Mouse (Mus musculus): ENCODE data around the gene Tpsb2. TPM values are rescaled to one million over a fixed set of nuclear protein-coding genes. Genes with fewer than 3 reads are reported as not detected.

Gene Tpsb2
- total RNA-seq (2021), result not detected
- long read RNA-seq, experiment 1, result 0 reads
- long read RNA-seq, experiment 2, result 0 reads

DNA sequence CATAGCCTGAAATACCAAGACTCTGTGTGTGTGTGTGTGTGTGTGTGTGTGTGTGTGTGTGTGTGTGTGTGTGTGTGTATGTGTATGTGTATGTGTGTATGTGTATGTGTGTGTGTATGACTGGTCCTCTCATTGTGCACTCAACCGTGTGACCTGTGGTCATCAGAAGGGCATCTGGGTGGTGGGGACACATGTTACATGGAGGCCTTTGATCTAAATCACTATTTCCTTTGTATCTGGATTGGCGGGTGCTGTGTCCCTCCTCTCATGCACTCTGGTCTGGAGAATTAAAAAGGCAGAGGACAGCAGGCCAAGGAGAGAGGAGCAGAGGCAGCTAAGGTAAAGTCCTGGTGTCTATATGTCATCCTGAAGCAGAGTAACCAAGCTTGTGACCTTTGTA lies at the start of gene Tpsb2:
Gene Tpsb2, plus strand, starts transcription at position 301 of the 400 bp plus-strand sequence.
- DNase-seq (ENCODE audit: extremely low spot score in 1 of 2, low spot score in 2 of 2), result no peak
- H3K4me3 ChIP-seq, result no peak within 1 kb of the TSS
- TF ChIP-seq CTCF (IDR thresholded peaks at IDR 0.05), result no peak
- intact Hi-C loops (cut with DNase I), result no loop called here
- H3K27ac ChIP-seq, result no peak within 1 kb of the TSS

DNA sequence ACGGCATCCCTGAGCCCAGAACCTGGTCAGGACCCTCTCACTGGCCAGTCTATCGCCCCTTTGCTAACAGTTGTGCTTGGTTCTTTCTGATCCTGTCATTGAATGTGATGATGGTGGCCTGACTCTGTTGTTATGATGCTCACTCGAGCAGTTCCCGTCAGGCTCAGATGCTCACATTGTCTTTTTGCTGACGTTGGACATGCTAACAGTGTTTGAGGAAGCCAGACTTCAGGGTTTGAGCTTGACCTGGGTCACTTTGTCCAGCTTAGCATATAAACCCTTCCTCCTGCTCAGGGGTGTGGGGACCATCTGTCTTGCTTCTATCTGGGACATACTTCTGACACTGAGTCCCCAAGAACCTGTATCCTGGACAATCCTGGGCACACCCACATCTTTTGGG lies 47.8 kb upstream of the Tpsb2 start, which contains the start of gene Prss29:
Gene Prss29, plus strand, starts transcription at position 301 of the 400 bp plus-strand sequence.
- TF ChIP-seq CTCF (IDR thresholded peaks at IDR 0.05), result no peak
- no peak within 1 kb of the TSS for H3K27ac ChIP-seq
- no peak for DNase-seq (ENCODE audit: extremely low spot score in 1 of 2, low spot score in 2 of 2)
- no peak within 1 kb of the TSS for H3K4me3 ChIP-seq
- intact Hi-C loops (cut with DNase I), result loop anchor here (10.0 kb wide), 1 partner anchor 366 kb away; no protein-coding TSS in a partner anchor

DNA sequence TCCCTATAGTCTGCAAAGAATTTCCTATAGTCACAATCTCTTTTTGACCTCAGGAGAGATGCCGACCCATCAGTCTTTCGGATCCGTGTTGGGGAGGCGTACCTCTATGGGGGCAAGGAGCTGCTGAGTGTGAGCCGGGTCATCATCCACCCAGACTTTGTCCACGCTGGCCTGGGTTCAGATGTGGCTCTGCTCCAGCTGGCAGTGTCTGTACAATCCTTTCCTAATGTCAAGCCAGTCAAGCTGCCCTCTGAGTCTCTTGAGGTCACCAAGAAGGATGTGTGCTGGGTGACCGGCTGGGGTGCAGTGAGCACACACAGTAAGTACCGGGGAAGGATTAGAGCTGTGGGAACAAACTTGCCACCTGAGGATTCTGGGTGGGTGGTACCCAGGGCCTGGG lies 45.3 kb upstream of the Tpsb2 start:
- no peak for DNase-seq (ENCODE audit: extremely low spot score in 1 of 2, low spot score in 2 of 2)
- H3K4me3 ChIP-seq, result no peak overlapping the region
- no peak for TF ChIP-seq CTCF (IDR thresholded peaks at IDR 0.05)
- H3K27ac ChIP-seq, result no peak overlapping the region
- intact Hi-C loops (cut with DNase I), result no loop called here

GRCm38 (mm10) chr17:25322930-25323329 lies 43.2 kb upstream of the Tpsb2 start:
- no peak overlapping the region for H3K27ac ChIP-seq
- no peak for TF ChIP-seq CTCF (IDR thresholded peaks at IDR 0.05)
- H3K4me3 ChIP-seq, result no peak overlapping the region
- no peak for DNase-seq (ENCODE audit: extremely low spot score in 1 of 2, low spot score in 2 of 2)
- intact Hi-C loops (cut with DNase I), result no loop called here

DNA sequence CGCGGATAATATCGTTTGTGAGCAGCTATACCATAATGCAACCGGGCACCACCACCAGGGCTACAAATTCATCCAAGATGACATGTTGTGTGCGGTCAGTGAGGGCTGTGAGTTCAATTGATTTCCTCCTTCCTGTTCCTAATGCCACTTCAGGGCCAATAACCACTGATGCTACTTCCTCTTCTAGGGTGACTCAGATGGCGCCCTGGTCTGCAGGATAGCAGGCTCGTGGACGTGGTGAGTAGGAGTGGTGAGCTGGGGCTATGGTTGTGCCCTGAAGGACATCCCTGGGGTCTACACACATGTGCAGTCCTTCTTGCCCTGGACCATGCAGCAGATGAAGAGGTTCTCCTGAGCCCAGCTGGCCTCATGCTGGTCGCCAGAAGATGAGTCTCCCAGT lies 33.8 kb upstream of the Tpsb2 start:
- Histone ChIP-seq H3K27ac (no peak overlapping the region), H3K4me3 (no peak overlapping the region)
- intact Hi-C loops (cut with DNase I), result no loop called here
- TF ChIP-seq CTCF (IDR thresholded peaks at IDR 0.05), result no peak
- DNase-seq (ENCODE audit: extremely low spot score in 1 of 2, low spot score in 2 of 2), result no peak

DNA sequence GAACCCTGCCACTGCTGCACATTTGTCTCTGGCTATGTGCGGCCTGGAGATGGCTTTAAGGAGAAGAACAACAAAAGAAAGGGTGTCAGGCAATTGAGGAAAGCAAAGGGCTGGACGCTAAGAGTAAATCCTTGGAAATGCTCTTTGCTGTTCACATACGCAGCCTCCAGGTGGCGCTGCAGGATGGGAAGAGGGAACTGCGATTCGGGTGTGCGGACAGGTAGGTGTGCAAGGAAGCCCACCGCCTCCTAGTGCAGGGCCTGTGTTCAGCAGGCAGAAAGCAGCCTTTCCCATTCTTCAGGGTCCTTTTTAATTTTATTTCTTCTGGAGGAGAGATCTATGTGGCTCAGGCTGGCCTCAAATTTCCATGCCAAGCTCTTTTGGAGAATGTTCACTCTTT lies 32.2 kb upstream of the Tpsb2 start:
- H3K27ac ChIP-seq, result no peak overlapping the region
- intact Hi-C loops (cut with DNase I), result loop anchor here (1.0 to 2.0 kb wide), 2 partner anchors 29 to 136 kb away; no protein-coding TSS in a partner anchor
- TF ChIP-seq CTCF (IDR thresholded peaks at IDR 0.05), result peak; percentile 91
- peak; percentile 44 to 76 for DNase-seq (ENCODE audit: extremely low spot score in 1 of 2, low spot score in 2 of 2)
- no peak overlapping the region for H3K4me3 ChIP-seq

GRCm38 (mm10) chr17:25338218-25338617 lies 27.9 kb upstream of the Tpsb2 start:
- Histone ChIP-seq H3K27ac (no peak overlapping the region), H3K4me3 (no peak overlapping the region)
- TF ChIP-seq CTCF (IDR thresholded peaks at IDR 0.05), result no peak
- intact Hi-C loops (cut with DNase I), result no loop called here
- no peak for DNase-seq (ENCODE audit: extremely low spot score in 1 of 2, low spot score in 2 of 2)

DNA sequence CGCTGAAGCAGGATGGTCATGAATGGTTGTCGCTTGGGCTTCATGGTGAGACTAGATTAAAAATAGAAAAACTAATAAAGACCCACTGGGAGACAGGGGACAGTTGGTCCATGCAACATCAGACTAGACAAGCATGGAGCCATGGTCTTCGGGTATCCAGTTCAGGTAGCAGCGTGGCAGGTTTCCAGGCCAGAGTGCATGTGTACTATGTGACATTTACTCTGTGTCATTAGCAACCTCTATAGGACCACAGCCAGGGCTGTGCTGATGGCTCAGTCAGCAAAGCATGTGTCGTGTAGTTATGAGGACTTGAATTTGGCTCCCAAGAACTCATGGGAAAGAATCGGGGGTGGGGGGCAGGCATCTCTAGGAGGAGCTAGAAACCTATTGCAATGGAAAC lies 26.1 kb upstream of the Tpsb2 start:
- intact Hi-C loops (cut with DNase I), result no loop called here
- no peak for DNase-seq (ENCODE audit: extremely low spot score in 1 of 2, low spot score in 2 of 2)
- Histone ChIP-seq H3K4me3 (no peak overlapping the region), H3K27ac (no peak overlapping the region)
- no peak for TF ChIP-seq CTCF (IDR thresholded peaks at IDR 0.05)

DNA sequence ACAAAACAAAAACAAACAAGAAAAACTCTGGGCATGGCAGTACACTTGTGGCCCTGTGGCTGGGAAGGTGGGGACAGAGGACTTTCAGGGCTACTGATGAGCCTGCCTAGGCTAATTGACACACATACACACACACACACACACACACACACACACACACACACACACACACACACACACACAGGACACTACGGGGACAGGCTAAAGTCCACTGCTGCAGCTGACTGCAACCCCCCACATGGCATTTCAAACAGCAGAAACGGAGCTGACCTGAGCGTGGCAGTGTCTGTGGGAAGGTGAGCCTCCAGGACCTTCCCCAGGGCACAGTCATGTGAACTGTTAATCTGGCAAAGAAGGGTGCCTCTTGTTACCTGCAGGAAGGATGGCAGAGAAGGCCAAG lies 24.6 kb upstream of the Tpsb2 start:
- DNase-seq (ENCODE audit: extremely low spot score in 1 of 2, low spot score in 2 of 2), result no peak
- H3K4me3 ChIP-seq, result no peak overlapping the region
- H3K27ac ChIP-seq, result no peak overlapping the region
- no peak for TF ChIP-seq CTCF (IDR thresholded peaks at IDR 0.05)
- intact Hi-C loops (cut with DNase I), result no loop called here

- no peak within 1 kb of the TSS for H3K27ac ChIP-seq
- intact Hi-C loops (cut with DNase I), result no loop called here
- no peak within 1 kb of the TSS for H3K4me3 ChIP-seq
- no peak for DNase-seq (ENCODE audit: extremely low spot score in 1 of 2, low spot score in 2 of 2)
- no peak for TF ChIP-seq CTCF (IDR thresholded peaks at IDR 0.05)
Observed at GRCm38 (mm10) chr17:25345462-25345861, 20.6 kb upstream of the Tpsb2 start, which contains the start of gene Tpsab1. TSS of gene Tpsab1 (minus strand) at chr17:25345562.

- Histone ChIP-seq H3K27ac (no peak overlapping the region), H3K4me3 (no peak overlapping the region)
- DNase-seq (ENCODE audit: extremely low spot score in 1 of 2, low spot score in 2 of 2), result no peak
- no peak for TF ChIP-seq CTCF (IDR thresholded peaks at IDR 0.05)
- intact Hi-C loops (cut with DNase I), result no loop called here
Observed at GRCm38 (mm10) chr17:25361291-25361690, 4.8 kb upstream of the Tpsb2 start.

DNA sequence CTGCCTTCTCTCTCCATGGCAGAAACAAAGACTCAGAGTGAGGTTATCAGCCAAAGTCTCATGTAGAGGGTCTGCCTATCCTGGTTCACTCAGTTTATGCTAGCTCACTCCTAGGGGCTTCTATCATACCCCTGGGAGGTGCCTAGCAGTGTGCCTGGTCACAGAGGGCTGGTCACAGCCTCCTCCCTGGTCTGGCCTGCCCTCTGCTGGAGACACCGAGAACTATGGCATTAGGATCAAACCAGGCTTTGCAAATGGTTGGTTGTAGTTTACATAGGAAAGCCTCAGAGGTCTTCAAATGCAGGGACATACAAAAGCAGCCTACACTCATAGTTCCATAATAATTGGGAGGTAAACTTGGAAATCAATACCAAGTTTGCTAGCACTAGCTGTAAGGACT lies 2.4 kb upstream of the Tpsb2 start:
- Histone ChIP-seq H3K4me3 (no peak overlapping the region), H3K27ac (no peak overlapping the region)
- peak; percentile 91 for TF ChIP-seq CTCF (IDR thresholded peaks at IDR 0.05)
- intact Hi-C loops (cut with DNase I), result loop anchor here (2.0 kb wide), 2 partner anchors 29 to 75 kb away; no protein-coding TSS in a partner anchor
- peak; percentile 41 to 72 for DNase-seq (ENCODE audit: extremely low spot score in 1 of 2, low spot score in 2 of 2)

- intact Hi-C loops (cut with DNase I), result no loop called here
- Histone ChIP-seq H3K27ac (no peak within 1 kb of the TSS), H3K4me3 (no peak within 1 kb of the TSS)
- no peak for TF ChIP-seq CTCF (IDR thresholded peaks at IDR 0.05)
- no peak for DNase-seq (ENCODE audit: extremely low spot score in 1 of 2, low spot score in 2 of 2)
Observed at GRCm38 (mm10) chr17:25368973-25369372, 2.9 kb downstream of the Tpsb2 start, which contains the start of gene Tpsg1. TSS of gene Tpsg1 (plus strand) at chr17:25369273.

Data from left cerebral cortex, adult 2 months (tissue).